Mouse (Mus musculus) fat pad, adult 2 months (tissue): ENCODE results near the gene Sbno2.

Experiments
- DNase-seq: peaks from one replicate; pipeline ENCODE4 v3.0.0-alpha.2; 2011; ENCODE audit warnings: low read depth, low spot score; ENCODE audit errors: extremely low read depth

Sbno2 gene

GRCm38 (mm10) chr10:80123932-80124562, 18.7 kb upstream of the Sbno2 start:
- DNase-seq = no peak

GRCm38 (mm10) chr10:80121639-80122038, 16.3 kb upstream of the Sbno2 start:
- no peak for DNase-seq

GRCm38 (mm10) chr10:80120146-80120545, 14.8 kb upstream of the Sbno2 start:
- no peak for DNase-seq

- no peak for DNase-seq
Observed at GRCm38 (mm10) chr10:80118552-80118951, 13.2 kb upstream of the Sbno2 start.

GRCm38 (mm10) chr10:80117736-80118135, 12.4 kb upstream of the Sbno2 start:
- DNase-seq = no peak

- DNase-seq = no peak
Observed at GRCm38 (mm10) chr10:80116927-80117691, 11.7 kb upstream of the Sbno2 start.

- no peak for DNase-seq
Observed at GRCm38 (mm10) chr10:80116563-80116926, 11.2 kb upstream of the Sbno2 start.

- DNase-seq = no peak
Observed at GRCm38 (mm10) chr10:80115944-80116335, 10.6 kb upstream of the Sbno2 start.

GRCm38 (mm10) chr10:80115290-80115943, 10.0 kb upstream of the Sbno2 start, which contains the start of gene Stk11:
TSS of gene Stk11 (plus strand) at chr10:80115803.
- DNase-seq = peak; percentile 99

GRCm38 (mm10) chr10:80114341-80115284, 9.2 kb upstream of the Sbno2 start:
- DNase-seq = no peak

- no peak for DNase-seq
Observed at GRCm38 (mm10) chr10:80107678-80108077, 2.3 kb upstream of the Sbno2 start.

GRCm38 (mm10) chr10:80105926-80106325, 555 bp upstream of the Sbno2 start:
- DNase-seq = no peak

- DNase-seq = no peak
Observed at GRCm38 (mm10) chr10:80104181-80104580, 1.2 kb downstream of the Sbno2 start.

GRCm38 (mm10) chr10:80103032-80103431, 2.3 kb downstream of the Sbno2 start:
- DNase-seq = no peak

GRCm38 (mm10) chr10:80102216-80102915, 3.0 kb downstream of the Sbno2 start:
- no peak for DNase-seq

GRCm38 (mm10) chr10:80100982-80101381, 4.4 kb downstream of the Sbno2 start:
- DNase-seq = no peak

- no peak for DNase-seq
Observed at GRCm38 (mm10) chr10:80098630-80099029, 6.7 kb downstream of the Sbno2 start.

- DNase-seq = no peak
Observed at GRCm38 (mm10) chr10:80097275-80097674, 8.1 kb downstream of the Sbno2 start.

GRCm38 (mm10) chr10:80095547-80095946, 9.8 kb downstream of the Sbno2 start:
- DNase-seq = no peak

GRCm38 (mm10) chr10:80094684-80095083, 10.7 kb downstream of the Sbno2 start:
- no peak for DNase-seq
